Mouse (Mus musculus): ENCODE results near the gene Phospho1. TPM values are rescaled to one million over a fixed set of nuclear protein-coding genes. Genes with fewer than 3 reads are reported as not detected.
A peak's percentile ranks its signal among the peaks of the same experiment; 100 is the strongest.

Gene Phospho1
- total RNA-seq (2017), result 0.37 and 1.4 TPM in 2 replicates

DNA sequence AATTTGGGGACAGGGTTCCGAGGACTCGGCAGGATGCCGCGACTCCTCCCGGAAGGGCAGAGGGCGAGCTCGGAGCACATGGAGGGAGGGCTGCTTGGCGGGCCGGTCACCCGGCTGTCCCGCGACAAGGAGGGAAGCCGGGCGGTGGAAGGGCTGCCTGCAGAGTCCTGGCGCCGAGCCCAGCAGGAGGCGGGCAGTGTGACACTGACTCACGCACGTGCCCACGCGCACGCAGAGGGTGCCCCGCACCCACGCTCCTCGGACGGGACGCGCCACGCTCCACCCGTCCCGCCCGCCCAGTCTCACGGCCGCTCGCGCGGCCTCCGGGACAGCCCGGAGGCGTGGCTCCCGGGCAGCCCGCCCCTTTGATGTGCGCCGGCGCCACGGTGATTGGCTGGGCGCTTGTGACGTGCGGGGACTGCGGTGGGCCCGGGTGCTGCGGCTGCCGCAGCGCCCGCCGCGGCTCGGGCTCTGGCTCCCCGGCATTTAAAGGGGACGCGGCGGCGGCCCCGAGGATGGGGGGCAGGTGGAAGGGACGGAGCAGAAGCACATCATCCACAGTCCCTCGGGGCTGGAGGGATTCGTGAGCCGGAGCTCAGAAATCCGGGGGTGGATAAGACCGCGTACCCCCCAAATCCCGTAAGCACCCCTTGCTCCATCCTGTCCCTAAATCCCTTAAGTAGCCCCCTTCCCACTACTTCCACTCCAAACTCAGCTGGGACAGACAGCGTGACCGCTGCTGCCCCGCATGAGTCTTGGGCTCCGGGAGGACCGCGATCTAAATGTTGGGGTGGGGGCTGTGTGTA lies at the start of gene Phospho1:
TSS of gene Phospho1 (plus strand) at position 429 of the 806 bp plus-strand sequence.
- ATAC-seq (replicated peaks; ENCODE audit: low read depth, poor library complexity, severe bottlenecking), result peak; percentile 71

DNA sequence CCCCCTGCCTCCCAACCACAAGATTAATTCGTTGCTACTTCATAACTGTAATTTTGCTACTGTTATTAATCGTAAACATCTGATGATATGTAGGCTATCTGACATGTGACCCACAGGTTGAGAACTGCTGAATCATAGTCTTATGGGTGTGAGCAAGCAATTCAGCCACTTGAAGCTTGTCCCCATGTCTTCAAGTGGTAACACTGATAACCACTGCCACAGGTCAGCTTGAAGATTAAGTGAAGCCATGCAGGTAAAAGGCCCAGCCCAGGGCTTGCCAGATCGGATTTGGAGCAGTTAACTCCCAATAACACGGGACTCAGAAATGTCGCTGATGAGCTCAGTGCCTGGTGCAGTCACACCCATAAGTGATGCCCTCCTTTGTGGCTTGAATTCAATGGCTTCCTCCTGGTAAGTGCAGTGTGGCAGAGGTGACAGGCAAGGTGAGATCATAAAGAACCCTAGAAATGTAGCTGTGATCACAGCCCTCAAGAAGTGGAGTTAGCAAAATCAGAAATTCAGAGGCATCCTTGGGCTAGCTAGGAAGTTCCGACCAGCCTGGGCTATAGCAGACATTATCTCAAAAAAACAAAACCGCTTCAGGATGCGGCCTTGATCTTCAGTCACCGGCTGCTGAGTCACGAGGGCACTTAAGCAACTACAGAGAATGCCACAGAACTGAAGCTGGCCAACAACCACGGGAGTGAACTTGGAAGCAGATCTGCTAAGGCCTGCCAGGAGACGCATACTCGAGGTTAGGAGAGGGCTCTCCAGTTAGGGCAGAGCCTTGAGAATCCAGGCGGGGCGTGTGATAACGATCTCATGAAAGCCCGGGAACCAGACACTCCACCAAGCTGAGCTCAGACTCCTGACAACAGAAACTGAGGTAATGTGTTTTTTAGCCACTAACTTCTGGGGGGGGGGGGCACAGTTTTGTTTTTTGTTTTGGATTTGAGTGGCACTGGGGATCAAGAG lies 46.7 kb upstream of the Phospho1 start:
- ATAC-seq (replicated peaks; ENCODE audit: low read depth, poor library complexity, severe bottlenecking), result peak; percentile 89

- no peak for ATAC-seq (replicated peaks; ENCODE audit: low read depth, poor library complexity, severe bottlenecking)
Measured at GRCm38 (mm10) chr11:95778831-95779251, 45.5 kb upstream of the Phospho1 start.

DNA sequence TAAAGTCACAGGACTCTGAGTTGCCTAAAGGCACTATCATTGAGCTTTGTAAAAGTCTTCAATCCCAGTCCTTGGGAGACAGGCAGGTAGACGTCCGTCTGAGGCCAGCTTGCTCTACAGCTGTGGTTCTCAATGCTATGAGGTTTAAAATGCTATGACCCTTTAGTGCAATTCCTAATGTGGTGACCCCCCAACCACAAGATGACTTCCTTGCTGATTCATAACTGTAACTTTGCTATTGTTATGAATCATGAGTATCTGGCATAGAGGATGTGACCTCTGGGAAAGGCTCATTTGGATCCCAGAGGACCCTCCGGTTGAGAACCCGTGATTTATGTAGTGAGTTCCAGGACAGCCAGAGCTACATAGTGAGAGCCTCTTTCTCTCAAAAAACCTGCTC lies 44.9 kb upstream of the Phospho1 start:
- no peak for ATAC-seq (replicated peaks; ENCODE audit: low read depth, poor library complexity, severe bottlenecking)

DNA sequence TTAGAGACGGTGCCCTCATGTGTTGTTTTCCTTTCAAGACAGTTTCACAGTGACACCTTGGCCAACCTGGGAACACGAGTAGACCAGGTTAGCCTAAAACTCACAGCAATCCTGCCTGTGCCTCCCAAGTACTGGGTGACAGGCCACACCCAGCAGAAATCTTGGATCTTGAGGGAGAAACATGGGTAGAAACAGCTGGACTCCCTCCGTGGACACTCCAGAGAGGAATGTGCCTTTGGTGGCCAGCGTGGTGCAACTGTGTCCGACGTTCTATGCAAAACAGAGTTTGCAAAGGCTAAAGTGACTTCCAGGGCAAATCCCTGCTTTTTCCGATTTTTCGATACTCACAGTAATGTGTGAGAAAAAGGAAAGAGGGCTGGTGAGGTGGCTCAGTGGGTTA lies 43.8 kb upstream of the Phospho1 start:
- no peak for ATAC-seq (replicated peaks; ENCODE audit: low read depth, poor library complexity, severe bottlenecking)

DNA sequence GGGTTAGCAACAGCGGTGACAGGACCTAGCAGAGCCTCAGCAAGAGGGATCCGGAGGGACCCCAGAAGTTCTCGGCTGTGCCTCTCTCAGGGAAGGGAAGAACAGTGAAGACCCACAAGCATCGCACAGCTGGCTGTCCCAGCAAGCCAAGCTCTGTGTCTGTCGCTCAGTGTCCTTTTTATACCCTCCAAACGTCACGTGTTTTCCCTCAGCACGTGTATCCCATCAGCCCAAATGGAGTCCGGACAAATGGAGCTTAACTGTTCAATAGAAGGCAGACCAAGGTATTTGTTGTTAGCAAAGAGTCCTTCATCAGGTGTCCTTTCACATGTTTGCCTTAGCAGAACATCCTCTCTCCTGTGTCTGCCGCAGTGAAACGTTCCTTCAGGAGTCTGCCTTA lies 42.7 kb upstream of the Phospho1 start:
- no peak for ATAC-seq (replicated peaks; ENCODE audit: low read depth, poor library complexity, severe bottlenecking)

- no peak for ATAC-seq (replicated peaks; ENCODE audit: low read depth, poor library complexity, severe bottlenecking)
Measured at GRCm38 (mm10) chr11:95783457-95783856, 40.8 kb upstream of the Phospho1 start.

DNA sequence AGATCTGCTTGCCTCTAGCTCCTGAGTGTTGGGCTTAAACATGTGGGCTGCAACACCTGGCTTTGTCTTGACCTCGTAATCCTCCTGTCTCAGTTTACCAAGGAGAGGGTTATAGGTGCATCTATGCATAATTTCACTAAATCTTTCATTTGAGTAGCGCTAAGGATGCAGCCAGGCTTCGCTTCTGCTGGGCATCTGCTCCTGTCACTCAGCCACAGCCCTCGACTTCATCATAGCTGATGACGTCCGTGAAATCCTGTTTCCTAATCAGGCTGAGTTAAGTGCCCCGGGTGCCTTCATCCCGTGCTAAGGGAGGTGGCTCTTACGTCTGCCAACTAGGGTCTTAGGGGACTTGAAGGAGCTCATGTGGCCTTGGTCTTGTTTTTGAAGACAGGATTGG lies 40.3 kb upstream of the Phospho1 start:
- no peak for ATAC-seq (replicated peaks; ENCODE audit: low read depth, poor library complexity, severe bottlenecking)

- no peak for ATAC-seq (replicated peaks; ENCODE audit: low read depth, poor library complexity, severe bottlenecking)
Measured at GRCm38 (mm10) chr11:95785675-95786074, 38.6 kb upstream of the Phospho1 start.

- ATAC-seq (replicated peaks; ENCODE audit: low read depth, poor library complexity, severe bottlenecking), result no peak
Measured at GRCm38 (mm10) chr11:95786511-95786910, 37.8 kb upstream of the Phospho1 start.

DNA sequence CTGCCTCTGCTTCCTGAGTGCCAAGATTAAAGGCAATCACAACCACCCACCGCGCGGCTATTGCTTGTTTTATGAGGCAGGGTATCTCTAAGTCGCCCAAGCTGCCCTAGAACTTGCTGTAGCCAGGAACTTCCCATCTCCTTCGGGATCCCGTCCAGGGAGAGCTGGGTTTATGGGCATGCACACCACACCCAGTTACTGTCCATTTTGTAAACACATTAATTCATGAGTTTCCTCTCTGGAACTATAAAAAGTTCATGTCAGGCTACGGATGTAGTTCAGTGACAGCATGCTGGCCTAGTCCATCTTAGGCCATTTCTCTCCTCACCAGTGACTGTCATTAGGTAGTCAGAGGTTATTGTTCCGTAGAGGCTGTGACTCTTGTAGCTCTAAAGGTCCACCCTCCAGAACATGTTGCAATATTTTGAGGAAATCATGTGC lies 34.8 kb upstream of the Phospho1 start:
- no peak for ATAC-seq (replicated peaks; ENCODE audit: low read depth, poor library complexity, severe bottlenecking)

DNA sequence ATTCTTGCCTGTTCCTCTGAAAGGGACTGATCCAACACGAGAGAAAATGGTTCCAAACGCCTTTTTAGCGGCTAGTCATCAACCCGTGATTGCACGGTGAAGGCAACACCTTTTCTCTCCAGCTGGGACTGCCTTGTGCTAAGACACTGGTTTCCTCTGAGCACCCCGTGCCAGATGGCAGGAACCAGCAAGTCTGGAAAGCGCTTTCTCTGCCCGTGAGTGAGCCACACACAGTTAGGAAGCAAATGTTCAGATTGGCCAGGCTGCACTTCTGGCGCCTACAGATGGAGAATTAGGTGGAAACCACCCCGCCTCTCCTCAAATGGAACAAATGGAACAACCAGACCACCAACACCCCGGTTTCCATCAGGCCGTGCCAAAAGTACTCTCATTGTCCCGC lies 32.5 kb upstream of the Phospho1 start:
- ATAC-seq (replicated peaks; ENCODE audit: low read depth, poor library complexity, severe bottlenecking), result no peak

DNA sequence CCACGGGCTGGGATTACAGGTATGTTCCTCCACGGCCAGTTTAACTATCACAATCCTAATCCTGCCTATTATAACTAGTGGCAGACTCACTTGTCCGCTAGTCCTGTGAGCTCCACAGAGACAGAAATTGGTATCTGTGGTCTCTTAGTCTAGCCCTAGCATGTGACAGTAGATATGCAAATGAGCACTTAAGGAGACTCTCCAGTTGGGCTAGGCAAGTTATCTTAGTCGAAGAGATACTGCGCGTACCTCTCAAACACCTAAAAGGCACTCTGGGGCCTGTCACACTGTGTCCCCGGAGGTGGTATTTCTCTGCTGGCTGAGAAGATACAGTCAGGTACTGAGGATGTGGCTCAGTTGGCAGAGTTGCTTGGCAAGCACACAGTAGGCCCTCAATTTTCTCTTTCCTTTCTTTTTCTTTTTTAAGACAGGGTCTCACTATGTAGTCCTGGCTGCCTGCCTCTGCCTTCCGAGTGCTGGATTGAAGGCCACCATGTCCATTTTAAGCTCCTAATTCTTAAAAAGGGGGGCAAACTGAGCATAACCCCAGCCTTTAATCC lies 31.3 kb upstream of the Phospho1 start:
- peak; percentile 36; the same call in 1 of the 2 replicates for ATAC-seq (replicated peaks; ENCODE audit: low read depth, poor library complexity, severe bottlenecking)

GRCm38 (mm10) chr11:95794201-95794600 lies 30.1 kb upstream of the Phospho1 start:
- no peak for ATAC-seq (replicated peaks; ENCODE audit: low read depth, poor library complexity, severe bottlenecking)

- ATAC-seq (replicated peaks; ENCODE audit: low read depth, poor library complexity, severe bottlenecking), result no peak
Measured at GRCm38 (mm10) chr11:95795582-95795981, 28.7 kb upstream of the Phospho1 start.

DNA sequence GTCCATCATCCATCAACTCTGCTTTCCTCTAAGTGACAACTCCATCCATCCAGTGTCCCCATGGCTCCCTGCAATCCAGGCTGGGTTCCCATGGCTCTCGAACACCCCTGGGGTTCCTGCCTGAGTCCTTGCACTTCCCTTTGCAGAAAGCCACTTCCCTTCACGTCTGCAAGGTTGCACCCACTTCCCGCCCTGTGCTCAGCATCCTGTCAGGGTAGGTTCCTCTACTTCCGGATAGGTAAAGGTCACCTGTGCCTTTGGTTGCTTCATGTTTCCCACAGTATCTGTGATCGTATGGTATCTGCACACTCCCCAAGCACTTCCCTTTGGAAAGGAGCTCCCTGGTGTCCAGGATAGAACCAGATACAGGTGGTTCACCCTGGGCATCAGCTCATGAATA lies 19.3 kb upstream of the Phospho1 start:
- no peak for ATAC-seq (replicated peaks; ENCODE audit: low read depth, poor library complexity, severe bottlenecking)

- ATAC-seq (replicated peaks; ENCODE audit: low read depth, poor library complexity, severe bottlenecking), result peak; percentile 48
Measured at GRCm38 (mm10) chr11:95805527-95805926, 18.8 kb upstream of the Phospho1 start.

- no peak for ATAC-seq (replicated peaks; ENCODE audit: low read depth, poor library complexity, severe bottlenecking)
Measured at GRCm38 (mm10) chr11:95807884-95808283, 16.4 kb upstream of the Phospho1 start.

- ATAC-seq (replicated peaks; ENCODE audit: low read depth, poor library complexity, severe bottlenecking), result peak; percentile 52
Measured at GRCm38 (mm10) chr11:95808448-95809011, 15.8 kb upstream of the Phospho1 start.

DNA sequence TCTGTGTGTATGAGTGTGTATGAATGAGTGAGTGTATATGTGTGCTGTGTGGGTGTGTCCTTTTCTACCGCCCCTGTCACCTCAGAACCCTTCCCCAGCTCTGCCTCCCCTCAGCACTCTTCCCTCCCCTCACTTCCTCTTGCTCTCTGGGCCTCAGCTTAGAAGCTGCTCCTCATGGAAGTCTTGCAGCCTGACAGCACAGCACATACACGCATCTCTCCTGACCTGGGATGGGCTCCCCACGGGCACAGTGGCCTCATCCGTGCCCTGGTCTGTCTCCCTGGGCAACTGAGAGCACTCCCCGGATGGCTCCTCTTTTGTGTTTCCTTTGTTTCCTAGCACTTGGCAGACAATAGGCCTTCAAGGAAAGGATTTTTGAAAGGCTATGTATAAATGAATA lies 14.7 kb upstream of the Phospho1 start:
- ATAC-seq (replicated peaks; ENCODE audit: low read depth, poor library complexity, severe bottlenecking), result no peak
